Mouse (Mus musculus) cerebellum, adult (tissue): Measurements from ENCODE around the gene Mmp15.

Experiments used
- ATAC-seq: cut with Nextera tagmentation; 2 replicates; pipeline ENCODE4 v1.9.2; 2017; ENCODE audit warnings: mild to moderate bottlenecking, moderate library complexity, mixed read lengths; ENCODE audit not compliant: insufficient number of reproducible peaks, low FRiP score, low TSS enrichment

Gene Mmp15

GRCm38 (mm10) chr8:95352151-95352870, at the start of gene Mmp15:
Mmp15 (plus strand) TSS chr8:95352268.
- ATAC-seq, result 0 out of 2 replicates have a peak, but pooled peaks have one; percentile 26

- ATAC-seq, result no peak
Measured at GRCm38 (mm10) chr8:95302410-95302809, 49.7 kb upstream of the Mmp15 start.

GRCm38 (mm10) chr8:95305526-95305925, 46.5 kb upstream of the Mmp15 start:
- ATAC-seq, result no peak

- no peak for ATAC-seq
Measured at GRCm38 (mm10) chr8:95306431-95306830, 45.6 kb upstream of the Mmp15 start, which contains the start of gene Cngb1. Cngb1 (minus strand) TSS chr8:95306585.

GRCm38 (mm10) chr8:95310342-95310970, 41.6 kb upstream of the Mmp15 start, which contains the start of gene Tepp:
Tepp (plus strand) TSS chr8:95310566.
- ATAC-seq, result no peak

- ATAC-seq, result no peak
Measured at GRCm38 (mm10) chr8:95312836-95313235, 39.2 kb upstream of the Mmp15 start.

- ATAC-seq, result no peak
Measured at GRCm38 (mm10) chr8:95313857-95314256, 38.2 kb upstream of the Mmp15 start.

- ATAC-seq, result no peak
Measured at GRCm38 (mm10) chr8:95314707-95315106, 37.4 kb upstream of the Mmp15 start.

- ATAC-seq, result no peak
Measured at GRCm38 (mm10) chr8:95315350-95315749, 36.7 kb upstream of the Mmp15 start.

- ATAC-seq, result peak; percentile 72
Measured at GRCm38 (mm10) chr8:95320224-95321139, 31.6 kb upstream of the Mmp15 start.

GRCm38 (mm10) chr8:95323201-95323600, 28.9 kb upstream of the Mmp15 start:
- no peak for ATAC-seq

GRCm38 (mm10) chr8:95324646-95325045, 27.4 kb upstream of the Mmp15 start:
- no peak for ATAC-seq

GRCm38 (mm10) chr8:95326822-95327221, 25.2 kb upstream of the Mmp15 start:
- no peak for ATAC-seq

GRCm38 (mm10) chr8:95327866-95328465, 24.1 kb upstream of the Mmp15 start:
- no peak for ATAC-seq

GRCm38 (mm10) chr8:95330367-95330766, 21.7 kb upstream of the Mmp15 start:
- no peak for ATAC-seq

- peak; percentile 23 for ATAC-seq
Measured at GRCm38 (mm10) chr8:95331156-95331719, 20.8 kb upstream of the Mmp15 start.

GRCm38 (mm10) chr8:95331720-95332436, 20.2 kb upstream of the Mmp15 start, which contains the start of the genes Zfp319 and Usb1:
Zfp319 (minus strand) TSS chr8:95331950.
Usb1 (plus strand) TSS chr8:95332284.
- ATAC-seq, result peak; percentile 83

GRCm38 (mm10) chr8:95332437-95333199, 19.4 kb upstream of the Mmp15 start:
- ATAC-seq, result no peak
